9 mouse cellular contexts compared by ENCODE assay signal in genomic region chr3:93593512-93593911, GRCm38 (mm10). TPM values are rescaled to one million over a fixed set of nuclear protein-coding genes. Genes with fewer than 3 reads are reported as not detected.
DNase-seq lines count a peak whose midpoint lies in the region; ATAC-seq lines count a peak whose summit lies in the region.
"Had no signal": no experiment of that assay in that cellular context is flagged by ENCODE, and none has a peak within 500 bp of the region (broad histone marks: within the 10 kb centered on the region; RNA-seq: fewer than 3 reads in every experiment).

No protein-coding gene starts in this region.

- H3K27me3 ChIP-seq in neural tube, embryonic 15.5 days (replicated peaks): peaks cover 33% of the 10 kb centered on the region

- H3K9me3 ChIP-seq in neural tube, embryonic 15.5 days (replicated peaks): no peaks in the 10 kb centered on the region

- H3K9ac ChIP-seq in neural tube, embryonic 15.5 days (replicated peaks): no peak overlapping the region

- no peaks in the 10 kb centered on the region for H3K4me1 ChIP-seq in neural tube, embryonic 15.5 days

- no peak overlapping the region for H3K4me2 ChIP-seq in neural tube, embryonic 15.5 days

- DNase-seq in cerebellum, adult 11-12 months: no peak
- DNase-seq in neural tube, embryonic 10.5 days (ENCODE audit: extremely low spot score, low spot score): peak; percentile 17
- DNase-seq in embryo, embryonic 11 days: peak; percentile 64
- peak; percentile 81 for DNase-seq in induced T-regulatory cell, adult 2 months (ENCODE audit: low read depth)
- peak; percentile 28 to 68 for DNase-seq in lung, postnatal 4 days
- DNase-seq in thymus, postnatal 10 days (ENCODE audit: low spot score in 2 of 2): peak; percentile 18 to 59

- H3K27ac ChIP-seq in neural tube, embryonic 15.5 days (replicated peaks): no peak overlapping the region
- H3K27ac ChIP-seq: macrophage had no signal

- no peaks in the 10 kb centered on the region for H3K36me3 ChIP-seq in neural tube, embryonic 15.5 days

- no peak overlapping the region for H3K4me3 ChIP-seq in neural tube, embryonic 15.5 days (replicated peaks)

- ATAC-seq in cerebellum, adult (ENCODE audit: insufficient number of reproducible peaks, low FRiP score, low TSS enrichment): 0 out of 2 replicates have a peak, but pooled peaks have one; percentile 38
- no peak for ATAC-seq in neural tube, embryonic 15.5 days (ENCODE audit: low FRiP score)

- 85% methylated on average over 1 of the region's 1 CpGs for WGBS in neural tube, embryonic 15.5 days

RNA-seq across cellular contexts. Expression of gene S100a10, which starts 38.6 kb away (rescaled TPM):
- polyA plus RNA-seq in neural tube, embryonic 15.5 days (2015; fragmentation: Nextera tagmentation; extraction: Ambion mirVana): 284 and 336 TPM in 2 replicates

RNA-seq across cellular contexts. Expression of gene Tdpoz2, which starts 59.0 kb away (rescaled TPM):
- not detected in 2 replicates for polyA plus RNA-seq in neural tube, embryonic 15.5 days (2015; fragmentation: Nextera tagmentation; extraction: Ambion mirVana)
- polyA plus RNA-seq: macrophage had no signal
